Mouse (Mus musculus) CH12.LX (cell line): ENCODE data around the gene Olfr1318. TPM values are rescaled to one million over a fixed set of nuclear protein-coding genes. Genes with fewer than 3 reads are reported as not detected.

Experiments
- DNase-seq: peaks from one replicate; pipeline ENCODE4 v3.0.0-alpha.2; 2013; ENCODE audit errors: extremely low read depth
- H3K27ac ChIP-seq: 2 replicates; pipeline ENCODE4 v1.5.1; 2012; ENCODE audit warnings: low read depth, mild to moderate bottlenecking, control low read depth, moderate library complexity; ENCODE audit not compliant: insufficient read depth
- H3K27me3 ChIP-seq: replicated peaks from 2 replicates; pipeline ENCODE3; 2012; ENCODE audit warnings: inconsistent platforms
- H3K36me3 ChIP-seq, 2 experiments: replicated peaks in 1 of 2; 2 replicates each; pipeline versions ENCODE3 to v1.6.1; 2012; ENCODE audit warnings: inconsistent platforms in 1 of 2, low read length in 1 of 2, mild to moderate bottlenecking in 1 of 2, mixed read lengths in 1 of 2, moderate library complexity in 1 of 2; ENCODE audit not compliant: control insufficient read depth in 1 of 2, insufficient read depth in 1 of 2
- H3K4me1 ChIP-seq, 2 experiments: 2 replicates each; pipeline ENCODE4 v1.6.1; 2012; ENCODE audit warnings: inconsistent platforms in 1 of 2, moderate library complexity in 1 of 2; ENCODE audit not compliant: insufficient read depth in 2 of 2, control insufficient read depth in 1 of 2
- H3K4me2 ChIP-seq: 2 replicates; pipeline ENCODE4 v1.6.1; 2012; ENCODE audit warnings: low read depth, mild to moderate bottlenecking, control low read depth; ENCODE audit not compliant: poor library complexity, insufficient read depth, severe bottlenecking
- H3K4me3 ChIP-seq, 3 experiments: fragments of 150-350 bp in 1 of 3; sonication (generic) in 1 of 3; replicated peaks in 1 of 3; 2 replicates each; pipeline versions ENCODE3 to v1.5.1; 2011 to 2012; ENCODE audit warnings: low read depth in 2 of 3, low read length in 2 of 3, mild to moderate bottlenecking in 2 of 3, moderate library complexity in 2 of 3, control low read depth in 1 of 3, improper control_type of control experiment in 1 of 3, inconsistent platforms in 1 of 3, mixed read lengths in 1 of 3; ENCODE audit not compliant: poor library complexity in 1 of 3
- H3K79me2 ChIP-seq: replicated peaks from 2 replicates; pipeline ENCODE4 v1.6.1; 2012; ENCODE audit warnings: mild to moderate bottlenecking, moderate library complexity; ENCODE audit not compliant: control insufficient read depth, poor library complexity, insufficient read depth, severe bottlenecking; ENCODE audit errors: extremely low read depth
- H3K9ac ChIP-seq: 2 replicates; pipeline ENCODE4 v1.6.1; 2012; ENCODE audit warnings: low read depth, mild to moderate bottlenecking, control low read depth, moderate library complexity; ENCODE audit not compliant: insufficient read depth
- H3K9me3 ChIP-seq: replicated peaks from 2 replicates; pipeline ENCODE3; 2012; ENCODE audit warnings: low read length, inconsistent platforms, mixed read lengths
- CHD1 ChIP-seq: IDR thresholded peaks from 2 replicates; pipeline ENCODE4 v1.6.1; 2012; ENCODE audit warnings: low read depth, low read length, improper control_type of control experiment, inconsistent platforms
- CTCF ChIP-seq, 2 experiments: IDR thresholded peaks in 1 of 2; conservative IDR thresholded peaks in 1 of 2; 2 replicates each; pipeline ENCODE4 v1.5.1; 2011 to 2012; ENCODE audit warnings: low read depth in 2 of 2, low read length in 2 of 2, improper control_type of control experiment in 1 of 2, inconsistent platforms in 1 of 2, mild to moderate bottlenecking in 1 of 2, moderate library complexity in 1 of 2
- ELF1 ChIP-seq: IDR thresholded peaks from 2 replicates; pipeline ENCODE4 v1.6.1; 2014; ENCODE audit warnings: low read depth, mild to moderate bottlenecking, inconsistent platforms, low read length, improper control_type of control experiment
- EP300 ChIP-seq: IDR thresholded peaks from 2 replicates; pipeline ENCODE4 v1.6.1; 2011; ENCODE audit warnings: low read length, improper control_type of control experiment
- JUND ChIP-seq: conservative IDR thresholded peaks from 2 replicates; pipeline ENCODE4 v1.6.1; 2011; ENCODE audit warnings: low read depth, low read length, improper control_type of control experiment
- KAT2A ChIP-seq: IDR thresholded peaks from 2 replicates; pipeline ENCODE4 v1.6.1; 2012; ENCODE audit warnings: low read length, improper control_type of control experiment, inconsistent platforms; ENCODE audit not compliant: insufficient replicate concordance
- MXI1 ChIP-seq: IDR thresholded peaks from 2 replicates; pipeline ENCODE4 v1.6.1; 2011; ENCODE audit warnings: mild to moderate bottlenecking, low read depth, low read length, improper control_type of control experiment
- MYC ChIP-seq: IDR thresholded peaks from 2 replicates; pipeline ENCODE4 v1.6.1; 2011; ENCODE audit warnings: low read depth, mild to moderate bottlenecking, improper control_type of control experiment, low read length
- PAX5 ChIP-seq: IDR thresholded peaks from 2 replicates; pipeline ENCODE4 v1.6.1; 2012; ENCODE audit warnings: low read length, inconsistent platforms, mixed read lengths
- SMC3 ChIP-seq: IDR thresholded peaks from 2 replicates; pipeline ENCODE4 v1.6.1; 2011; ENCODE audit warnings: low read depth, low read length, improper control_type of control experiment
- TBP ChIP-seq: conservative IDR thresholded peaks from 2 replicates; pipeline ENCODE4 v1.6.1; 2011; ENCODE audit warnings: low read depth, low read length, improper control_type of control experiment
- TCF12 ChIP-seq: IDR thresholded peaks from 2 replicates; pipeline ENCODE4 v1.6.1; 2014; ENCODE audit warnings: low read depth, mild to moderate bottlenecking, inconsistent platforms, low read length, improper control_type of control experiment
- ZKSCAN1 ChIP-seq: IDR thresholded peaks from 2 replicates; pipeline ENCODE4 v1.6.1; 2012; ENCODE audit warnings: low read depth, inconsistent platforms, low read length, improper control_type of control experiment, borderline replicate concordance
- dilution Hi-C: fragments of 300-500 bp; cut with MboI; formaldehyde crosslinking; loops from 2 replicates; pipeline ENCODE4 v1.14.3; 2020; ENCODE audit warnings: low sequenced_read_pairs; ENCODE audit not compliant: extremely low pct_unique_long_range_greater_than_20kb, extremely low pct_ligation_motif_present
- in situ Hi-C: fragments of 300-500 bp; cut with MboI; formaldehyde crosslinking; loops from 3 replicates; pipeline ENCODE4 v1.14.3; 2019; ENCODE audit warnings: low sequenced_read_pairs, low pct_ligation_motif_present, low pct_unique_long_range_greater_than_20kb, mixed read lengths
- polyA plus RNA-seq: library from polyadenylated mRNA; unstranded; fragments of >175 nt; gene quantifications from 2 replicates; pipeline ENCODE4 v1.2.1, GENCODE M21; 2012; ENCODE audit warnings: low read depth; ENCODE audit not compliant: insufficient read length
- total RNA-seq, 2 experiments: library from RNA; depleted of rRNA; stranded (reverse); fragments of 300-350 nt in 1 of 2; fragments of >200 nt in 1 of 2; gene quantifications; 2 replicates each; pipeline ENCODE4 v1.2.3; 2012 to 2014

Gene Olfr1318
- total and polyA plus RNA-seq, 3 experiments = not detected

GRCm38 (mm10) chr2:112203056-112203455, 49.1 kb downstream of the Olfr1318 start:
- Histone ChIP-seq H3K27ac (no peak overlapping the region), H3K36me3 (no peaks in the 10 kb centered on the region), H3K4me2 (no peak overlapping the region), H3K9me3 (no peaks in the 10 kb centered on the region), H3K4me1 (0 out of 4 replicates have a peak, but pooled peaks cover 0 to 2% of the 10 kb centered on the region in 2 experiments), H3K79me2 (no peaks in the 10 kb centered on the region), H3K4me3 (no peak overlapping the region), H3K9ac (no peak overlapping the region), H3K27me3 (no peaks in the 10 kb centered on the region)
- in situ Hi-C loops (no loop called here), dilution Hi-C loops (no loop called here)
- TF ChIP-seq JUND = no peak
- TF ChIP-seq MYC = no peak
- no peak for TF ChIP-seq MXI1
- TF ChIP-seq ELF1 = no peak
- no peak for TF ChIP-seq CHD1
- TF ChIP-seq PAX5 = no peak
- TF ChIP-seq KAT2A = no peak
- no peak for TF ChIP-seq ZKSCAN1
- TF ChIP-seq SMC3 = no peak
- TF ChIP-seq CTCF (conservative IDR thresholded peaks at IDR 0.05 in 1 of 2, IDR thresholded peaks at IDR 0.05 in 1 of 2; ENCODE audit: low read depth in 2 of 2, low read length in 2 of 2) = no peak
- no peak for TF ChIP-seq TBP
- no peak for TF ChIP-seq TCF12
- TF ChIP-seq EP300 = no peak
- no peak for DNase-seq

Other genes with a start within 250 kb of the Olfr1318 start
- gene Olfr1306, start 237.9 kb upstream of the Olfr1318 start, total RNA-seq (2012; rRNA removed) = not detected in 2 replicates
- not detected in 2 replicates for gene Olfr1306, start 237.9 kb upstream of the Olfr1318 start, total RNA-seq (2014; rRNA removed)
- gene Olfr1306, start 237.9 kb upstream of the Olfr1318 start, polyA plus RNA-seq = not detected in 2 replicates
- not detected in 2 replicates for gene Olfr1307, start 204.8 kb upstream of the Olfr1318 start, total RNA-seq (2012; rRNA removed)
- gene Olfr1307, start 204.8 kb upstream of the Olfr1318 start, total RNA-seq (2014; rRNA removed) = not detected in 2 replicates
- not detected in 2 replicates for gene Olfr1307, start 204.8 kb upstream of the Olfr1318 start, polyA plus RNA-seq
- not detected in 2 replicates for gene Olfr1308, start 189.3 kb upstream of the Olfr1318 start, total RNA-seq (2012; rRNA removed)
- gene Olfr1308, start 189.3 kb upstream of the Olfr1318 start, total RNA-seq (2014; rRNA removed) = not detected in 2 replicates
- gene Olfr1308, start 189.3 kb upstream of the Olfr1318 start, polyA plus RNA-seq = not detected in 2 replicates
- not detected in 2 replicates for gene Olfr1309, start 163.9 kb upstream of the Olfr1318 start, total RNA-seq (2012; rRNA removed)
- gene Olfr1309, start 163.9 kb upstream of the Olfr1318 start, total RNA-seq (2014; rRNA removed) = not detected in 2 replicates
- gene Olfr1309, start 163.9 kb upstream of the Olfr1318 start, polyA plus RNA-seq = not detected in 2 replicates
- not detected in 2 replicates for gene Olfr1310, start 141.5 kb upstream of the Olfr1318 start, total RNA-seq (2012; rRNA removed)
- not detected in 2 replicates for gene Olfr1310, start 141.5 kb upstream of the Olfr1318 start, total RNA-seq (2014; rRNA removed)
- not detected in 2 replicates for gene Olfr1310, start 141.5 kb upstream of the Olfr1318 start, polyA plus RNA-seq
- not detected in 2 replicates for gene Olfr1311, start 129.8 kb upstream of the Olfr1318 start, total RNA-seq (2012; rRNA removed)
- not detected in 2 replicates for gene Olfr1311, start 129.8 kb upstream of the Olfr1318 start, total RNA-seq (2014; rRNA removed)
- gene Olfr1311, start 129.8 kb upstream of the Olfr1318 start, polyA plus RNA-seq = not detected in 2 replicates
- not detected in 2 replicates for gene Olfr1312, start 104.0 kb upstream of the Olfr1318 start, total RNA-seq (2012; rRNA removed)
- gene Olfr1312, start 104.0 kb upstream of the Olfr1318 start, total RNA-seq (2014; rRNA removed) = not detected in 2 replicates
- not detected in 2 replicates for gene Olfr1312, start 104.0 kb upstream of the Olfr1318 start, polyA plus RNA-seq
- gene Olfr1313, start 76.4 kb upstream of the Olfr1318 start, total RNA-seq (2012; rRNA removed) = not detected in 2 replicates
- not detected in 2 replicates for gene Olfr1313, start 76.4 kb upstream of the Olfr1318 start, total RNA-seq (2014; rRNA removed)
- gene Olfr1313, start 76.4 kb upstream of the Olfr1318 start, polyA plus RNA-seq = not detected in 2 replicates
- not detected in 2 replicates for gene Olfr1314, start 57.4 kb upstream of the Olfr1318 start, total RNA-seq (2012; rRNA removed)
- gene Olfr1314, start 57.4 kb upstream of the Olfr1318 start, total RNA-seq (2014; rRNA removed) = not detected in 2 replicates
- gene Olfr1314, start 57.4 kb upstream of the Olfr1318 start, polyA plus RNA-seq = not detected in 2 replicates
- not detected in 2 replicates for gene Olfr1315-ps1, start 38.8 kb upstream of the Olfr1318 start, total RNA-seq (2012; rRNA removed)
- not detected in 2 replicates for gene Olfr1315-ps1, start 38.8 kb upstream of the Olfr1318 start, total RNA-seq (2014; rRNA removed)
- not detected in 2 replicates for gene Olfr1315-ps1, start 38.8 kb upstream of the Olfr1318 start, polyA plus RNA-seq
- not detected in 2 replicates for gene Olfr1316, start 19.2 kb upstream of the Olfr1318 start, total RNA-seq (2012; rRNA removed)
- gene Olfr1316, start 19.2 kb upstream of the Olfr1318 start, total RNA-seq (2014; rRNA removed) = not detected in 2 replicates
- not detected in 2 replicates for gene Olfr1316, start 19.2 kb upstream of the Olfr1318 start, polyA plus RNA-seq
- gene Olfr1317, start 13.9 kb upstream of the Olfr1318 start, total RNA-seq (2012; rRNA removed) = not detected in 2 replicates
- gene Olfr1317, start 13.9 kb upstream of the Olfr1318 start, total RNA-seq (2014; rRNA removed) = not detected in 2 replicates
- not detected in 2 replicates for gene Olfr1317, start 13.9 kb upstream of the Olfr1318 start, polyA plus RNA-seq
- 17.2 and 19.9 TPM in 2 replicates for gene Lpcat4, start 85.3 kb downstream of the Olfr1318 start, total RNA-seq (2012; rRNA removed)
- gene Lpcat4, start 85.3 kb downstream of the Olfr1318 start, total RNA-seq (2014; rRNA removed) = 10.7 and 12.3 TPM in 2 replicates
- gene Lpcat4, start 85.3 kb downstream of the Olfr1318 start, polyA plus RNA-seq = 66.8 and 75.2 TPM in 2 replicates
- 0.04 TPM in 1 of 2 replicates, not detected in the other for gene Nutm1, start 105.1 kb downstream of the Olfr1318 start, total RNA-seq (2012; rRNA removed)
- gene Nutm1, start 105.1 kb downstream of the Olfr1318 start, total RNA-seq (2014; rRNA removed) = not detected in 2 replicates
- 0.08 TPM in 1 of 2 replicates, not detected in the other for gene Nutm1, start 105.1 kb downstream of the Olfr1318 start, polyA plus RNA-seq
- 239 and 308 TPM in 2 replicates for gene Nop10, start 107.7 kb downstream of the Olfr1318 start, total RNA-seq (2012; rRNA removed)
- 448 and 507 TPM in 2 replicates for gene Nop10, start 107.7 kb downstream of the Olfr1318 start, total RNA-seq (2014; rRNA removed)
- gene Nop10, start 107.7 kb downstream of the Olfr1318 start, polyA plus RNA-seq = 226 and 251 TPM in 2 replicates
- 10.5 and 14.8 TPM in 2 replicates for gene Slc12a6, start 111.6 kb downstream of the Olfr1318 start, total RNA-seq (2012; rRNA removed)
- gene Slc12a6, start 111.6 kb downstream of the Olfr1318 start, total RNA-seq (2014; rRNA removed) = 7.8 and 8.2 TPM in 2 replicates
- 9.1 and 10.5 TPM in 2 replicates for gene Slc12a6, start 111.6 kb downstream of the Olfr1318 start, polyA plus RNA-seq
- gene Gm21985, start 112.1 kb downstream of the Olfr1318 start, total RNA-seq (2012; rRNA removed) = not detected in 2 replicates
- gene Gm21985, start 112.1 kb downstream of the Olfr1318 start, total RNA-seq (2014; rRNA removed) = 0.51 TPM in 1 of 2 replicates, not detected in the other
- not detected in 2 replicates for gene Gm21985, start 112.1 kb downstream of the Olfr1318 start, polyA plus RNA-seq
- gene Emc4, start 213.8 kb downstream of the Olfr1318 start, total RNA-seq (2012; rRNA removed) = 108 and 117 TPM in 2 replicates
- gene Emc4, start 213.8 kb downstream of the Olfr1318 start, total RNA-seq (2014; rRNA removed) = 81.3 and 86.8 TPM in 2 replicates
- 125 and 135 TPM in 2 replicates for gene Emc4, start 213.8 kb downstream of the Olfr1318 start, polyA plus RNA-seq
- gene Katnbl1, start 225.0 kb downstream of the Olfr1318 start, total RNA-seq (2012; rRNA removed) = 9.7 and 12.6 TPM in 2 replicates
- gene Katnbl1, start 225.0 kb downstream of the Olfr1318 start, total RNA-seq (2014; rRNA removed) = 39.8 and 47.1 TPM in 2 replicates
- 20.1 TPM in 2 replicates for gene Katnbl1, start 225.0 kb downstream of the Olfr1318 start, polyA plus RNA-seq